Mouse (Mus musculus): ENCODE measurements around the gene Taf4.

The Taf4 gene

DNA sequence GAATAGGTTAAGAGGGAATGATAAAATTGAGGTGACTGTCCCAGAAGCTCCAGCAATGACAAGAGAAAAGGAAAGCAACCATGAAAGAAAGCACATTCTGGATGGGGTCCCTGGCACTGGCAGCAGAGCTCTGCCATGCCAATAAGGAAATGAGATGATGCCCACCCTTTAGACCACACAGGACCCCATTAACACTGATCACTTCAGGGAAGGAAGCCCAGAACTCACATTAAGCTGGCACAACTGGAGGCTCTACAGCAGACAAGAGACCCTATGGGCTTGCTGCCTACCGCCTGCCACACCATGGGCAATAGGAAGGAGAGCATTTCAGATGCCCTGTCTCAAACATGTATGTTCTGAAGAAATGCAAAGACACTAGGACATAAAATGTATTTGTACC is 34.8 kb downstream of the Taf4 start:
- no peak for DNase-seq (ENCODE audit: low spot score in 2 of 2)

DNA sequence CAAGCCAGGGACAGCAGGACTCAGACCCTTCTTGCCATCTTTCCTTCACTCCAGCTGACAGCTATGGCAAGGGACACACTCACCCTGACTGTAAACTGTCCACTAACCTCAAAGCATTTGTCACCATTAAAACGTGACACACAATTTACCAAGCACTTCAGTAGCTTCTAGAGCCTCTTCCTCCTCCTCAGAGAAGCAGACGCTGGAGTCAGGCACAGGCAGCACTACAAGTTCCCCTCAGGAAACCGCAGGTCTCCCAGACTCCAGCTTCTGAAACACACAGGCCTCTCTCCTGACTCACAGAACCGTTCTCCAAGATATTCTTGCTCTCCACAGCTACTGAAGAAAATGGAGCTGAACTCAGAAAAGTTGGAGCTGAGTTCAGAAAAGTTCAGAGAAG is 39.4 kb downstream of the Taf4 start:
- no peak for DNase-seq (ENCODE audit: low spot score in 2 of 2)

DNA sequence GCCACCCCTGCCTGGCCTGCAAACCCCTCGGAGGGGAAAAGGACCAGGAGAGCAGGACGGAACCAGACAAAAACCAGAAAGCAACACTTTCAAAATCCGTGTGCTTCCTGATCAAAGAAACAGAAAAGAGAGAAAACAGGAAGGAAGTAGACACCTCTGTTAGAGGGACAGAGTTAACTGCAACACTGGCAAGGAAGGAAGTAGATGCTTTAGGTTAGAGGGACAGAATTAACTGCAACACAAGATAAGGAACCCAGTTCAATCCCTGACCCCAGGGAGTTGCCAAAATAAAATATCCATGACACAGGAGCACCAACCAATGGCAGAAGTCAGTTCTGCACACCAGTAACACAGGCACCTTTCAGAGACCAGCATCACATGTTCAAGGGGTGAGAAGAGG is 42.3 kb downstream of the Taf4 start:
- no peak for DNase-seq (ENCODE audit: low spot score in 2 of 2)

DNA sequence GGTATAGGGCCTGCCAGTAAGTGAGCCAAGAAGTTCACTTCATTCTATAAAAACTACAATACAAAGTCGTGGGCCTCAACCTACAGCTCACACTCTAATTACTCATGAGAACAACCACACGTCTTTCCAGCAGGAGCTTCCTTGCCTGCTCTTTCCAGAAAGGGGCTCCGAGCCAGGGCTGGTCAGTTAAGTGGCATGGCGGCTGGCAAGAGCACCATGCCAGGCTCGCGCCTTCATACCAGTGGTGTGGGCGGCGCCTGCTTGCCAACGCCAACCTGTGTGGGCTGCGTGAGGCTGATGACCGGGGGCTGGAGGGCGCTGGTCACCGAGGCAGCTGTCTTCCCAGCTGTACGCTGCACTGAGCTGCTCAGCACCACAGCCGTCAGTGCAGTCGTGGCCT is 44.7 kb downstream of the Taf4 start:
- DNase-seq (ENCODE audit: low spot score in 2 of 2), result no peak

DNA sequence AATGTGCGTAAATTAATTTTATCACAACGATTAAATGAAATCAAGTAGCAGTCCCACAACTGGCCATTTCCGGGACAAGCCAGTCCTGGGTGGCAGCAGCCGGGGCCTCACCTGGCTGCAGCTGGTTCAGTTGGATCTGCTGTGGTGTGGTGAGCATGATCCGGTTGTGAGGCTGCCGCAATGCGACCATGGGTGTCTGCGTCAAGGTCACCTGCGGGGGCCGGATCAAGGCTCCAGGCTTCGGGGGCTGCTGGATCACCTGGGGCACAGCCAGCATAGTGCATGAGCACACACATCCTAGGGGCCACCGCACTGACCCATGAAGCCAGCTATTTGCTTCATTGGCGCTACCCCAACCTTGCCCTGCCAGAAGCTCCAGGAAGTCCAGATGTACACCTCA is 47.3 kb downstream of the Taf4 start:
- DNase-seq (ENCODE audit: low spot score in 2 of 2), result no peak

DNA sequence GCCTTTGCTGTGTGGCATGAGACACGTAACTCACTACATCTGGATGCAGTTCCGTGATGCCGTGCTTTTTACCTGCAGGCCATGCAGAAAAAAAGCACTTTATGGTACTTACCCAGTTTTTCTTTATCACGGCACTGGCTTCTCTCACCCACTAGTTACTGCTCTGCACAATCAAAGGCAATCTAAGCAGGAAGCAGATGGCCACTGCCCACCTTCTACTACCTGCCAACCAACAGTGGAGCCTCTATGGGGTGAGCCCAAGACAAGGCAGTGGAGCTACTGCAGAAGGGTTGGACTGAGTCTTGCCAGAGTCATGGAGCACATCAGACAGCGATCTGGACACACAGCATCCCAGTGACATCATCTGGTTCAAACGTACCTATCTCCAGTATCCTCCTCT is 52.4 kb downstream of the Taf4 start:
- no peak for DNase-seq (ENCODE audit: low spot score in 2 of 2)

DNA sequence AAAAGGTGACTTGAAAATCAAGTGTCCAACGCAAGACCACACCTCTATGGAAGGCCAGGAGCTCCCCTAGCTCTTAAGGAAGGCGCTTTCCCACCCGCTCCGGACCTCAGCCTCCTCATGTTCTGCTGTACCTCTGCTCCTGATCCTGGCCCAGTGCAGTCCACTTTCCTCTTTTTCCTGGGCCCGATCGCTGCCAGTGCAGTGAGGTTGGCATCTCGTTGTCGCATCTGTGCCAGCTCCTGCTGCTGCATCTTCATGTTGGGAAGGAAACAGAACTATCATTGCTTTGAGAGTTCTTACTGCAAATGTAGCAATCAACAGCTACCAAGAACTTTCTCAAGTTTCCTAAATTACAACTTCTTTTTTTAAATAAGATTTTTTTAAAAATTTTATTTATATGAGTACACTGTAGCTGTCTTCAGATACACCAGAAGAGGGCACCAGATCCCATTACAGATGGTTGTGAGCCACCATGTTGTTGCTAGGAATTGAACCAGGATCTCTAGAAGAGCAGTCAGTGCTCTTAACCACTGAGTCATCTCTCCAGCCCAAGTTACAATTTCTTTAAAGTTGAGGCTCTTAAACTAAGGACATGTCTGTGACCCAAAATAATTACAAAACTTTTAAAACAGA is 55.3 kb downstream of the Taf4 start:
- no peak for DNase-seq (ENCODE audit: low spot score in 2 of 2)

DNA sequence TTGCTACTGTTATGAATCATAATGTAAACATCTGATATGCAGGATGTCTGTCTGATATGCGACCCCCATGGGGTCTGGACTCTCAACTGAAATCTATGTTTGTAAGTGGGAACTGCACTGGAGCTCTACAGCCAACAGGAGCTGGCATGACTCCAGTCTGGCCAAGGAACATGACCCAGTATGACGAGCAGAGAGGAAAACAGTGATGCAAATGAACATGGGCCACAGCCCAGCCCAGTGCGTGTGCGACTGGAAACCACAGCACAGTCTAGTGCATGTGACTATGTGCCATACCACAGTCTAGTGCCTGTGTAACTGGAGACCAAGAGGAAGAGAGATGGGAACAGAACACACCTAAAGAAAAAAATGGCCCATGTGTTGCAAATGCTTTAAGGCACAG is 56.4 kb downstream of the Taf4 start:
- DNase-seq (ENCODE audit: low spot score in 2 of 2), result no peak

DNA sequence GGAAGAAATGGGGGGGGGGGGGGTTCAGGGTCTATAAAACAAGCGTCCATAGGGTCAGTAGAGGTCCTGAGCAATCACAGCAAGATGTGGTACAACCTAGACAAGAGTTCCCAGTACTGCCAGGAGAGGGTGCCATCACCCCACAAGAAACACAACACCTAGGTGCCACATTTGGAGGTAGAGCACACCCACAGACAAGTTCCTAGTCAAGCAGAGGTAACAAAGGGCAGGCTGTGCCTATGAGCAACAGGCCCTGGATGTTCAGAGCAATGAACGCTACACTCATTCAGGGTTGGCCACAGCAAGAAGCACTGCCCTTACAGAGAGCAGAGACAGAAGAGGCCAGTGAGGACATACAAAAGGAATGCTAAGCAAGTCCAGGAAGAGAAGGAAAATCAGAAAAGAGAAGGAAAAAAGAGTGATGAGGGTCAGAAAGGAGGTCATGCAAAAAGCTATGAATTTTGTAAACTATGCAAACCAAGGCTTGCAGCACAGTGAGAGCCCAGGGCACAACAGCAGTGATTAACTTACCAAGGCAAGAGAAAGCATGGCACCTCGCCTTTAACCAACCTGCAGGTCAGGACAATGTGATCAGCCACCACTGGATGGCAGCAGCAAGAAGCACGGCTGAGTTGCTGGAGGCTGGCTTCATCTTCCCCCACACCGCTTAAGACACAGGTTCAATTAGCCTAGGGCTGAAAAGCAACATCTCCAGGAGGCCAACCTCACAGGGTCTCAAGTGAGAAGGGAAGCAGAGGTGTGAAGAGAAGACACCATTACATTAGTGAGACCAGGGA is 59.4 kb downstream of the Taf4 start:
- peak; percentile 60 to 76 for DNase-seq (ENCODE audit: low spot score in 2 of 2)

DNA sequence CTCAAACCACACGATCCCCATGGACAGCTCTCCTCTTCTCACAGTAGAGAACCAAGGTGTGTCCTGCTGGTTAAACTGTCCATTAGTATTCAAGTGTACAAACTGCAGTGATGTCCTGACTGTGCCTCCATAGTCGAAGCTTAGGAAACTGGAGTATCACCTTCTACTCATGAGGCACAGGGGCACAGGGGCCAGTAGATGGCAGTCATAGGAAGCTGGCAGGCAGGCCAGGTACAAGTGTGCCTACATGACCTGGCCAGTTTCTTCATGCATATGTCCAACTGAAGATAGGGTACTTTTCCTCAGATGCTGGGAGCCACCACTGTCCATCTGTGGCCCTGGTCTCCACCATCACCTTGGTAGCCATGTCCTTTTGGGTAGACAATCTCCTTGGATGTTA is 62.2 kb downstream of the Taf4 start:
- no peak for DNase-seq (ENCODE audit: low spot score in 2 of 2)

DNA sequence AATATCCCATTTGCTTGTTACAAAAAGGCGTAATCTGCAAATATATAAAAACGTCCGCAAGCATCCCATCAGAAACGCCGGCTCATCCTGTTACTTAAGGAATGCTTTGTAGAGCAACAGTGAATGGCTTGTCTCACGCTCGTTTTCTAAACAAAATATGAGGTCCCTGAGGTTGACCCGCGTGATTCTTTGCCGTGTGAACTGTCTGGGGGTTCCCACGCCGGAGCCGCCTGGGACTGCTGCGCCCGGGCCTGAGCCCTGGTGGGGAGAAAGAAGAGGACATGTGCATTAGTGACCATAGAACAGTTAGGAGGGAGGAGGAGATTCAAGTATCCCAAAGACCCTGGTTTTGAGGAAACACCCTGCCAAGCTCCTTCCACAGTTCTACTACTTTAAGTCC is 63.1 kb downstream of the Taf4 start:
- no peak for DNase-seq (ENCODE audit: low spot score in 2 of 2)

DNA sequence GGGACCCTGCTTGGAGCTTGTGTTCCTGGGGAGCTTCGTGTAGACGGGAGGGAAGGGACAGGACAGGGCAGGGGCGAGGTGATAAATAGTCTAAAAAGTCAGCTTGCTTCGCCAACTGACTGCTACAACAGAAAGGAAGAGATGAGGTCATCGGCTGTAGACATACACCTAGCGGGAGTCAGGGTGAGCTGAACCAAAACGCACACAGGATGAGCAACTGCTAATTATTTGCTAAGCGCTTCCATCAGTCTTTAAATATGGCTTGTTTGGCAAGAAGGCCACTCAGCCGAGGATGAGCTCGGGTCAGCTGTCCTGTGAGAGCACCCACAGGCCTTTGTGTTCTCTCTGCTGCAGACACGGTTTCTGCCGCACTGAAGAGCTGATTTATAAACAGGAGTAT is 63.5 kb downstream of the Taf4 start:
- DNase-seq (ENCODE audit: low spot score in 2 of 2), result no peak

DNA sequence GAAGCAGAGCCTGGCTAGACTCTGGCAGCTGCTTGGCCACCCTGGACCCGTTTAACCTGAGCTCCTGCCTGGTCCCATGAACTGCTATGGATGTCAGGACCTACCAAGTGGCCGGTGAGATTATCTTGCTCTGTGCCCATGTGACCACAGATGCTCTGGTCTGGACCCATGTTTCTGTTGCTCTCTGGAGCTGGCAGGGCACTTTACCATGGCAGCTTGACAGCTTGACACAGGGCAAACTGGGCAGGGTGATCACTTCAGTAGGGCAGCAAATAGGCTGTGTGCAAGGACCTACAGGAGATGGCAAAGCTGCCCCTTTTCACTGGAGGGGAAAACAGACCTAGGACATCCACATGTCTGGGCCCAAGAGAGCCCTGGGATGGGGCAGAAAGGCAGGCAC is 79.5 kb downstream of the Taf4 start:
- DNase-seq (ENCODE audit: low spot score in 2 of 2), result no peak

DNA sequence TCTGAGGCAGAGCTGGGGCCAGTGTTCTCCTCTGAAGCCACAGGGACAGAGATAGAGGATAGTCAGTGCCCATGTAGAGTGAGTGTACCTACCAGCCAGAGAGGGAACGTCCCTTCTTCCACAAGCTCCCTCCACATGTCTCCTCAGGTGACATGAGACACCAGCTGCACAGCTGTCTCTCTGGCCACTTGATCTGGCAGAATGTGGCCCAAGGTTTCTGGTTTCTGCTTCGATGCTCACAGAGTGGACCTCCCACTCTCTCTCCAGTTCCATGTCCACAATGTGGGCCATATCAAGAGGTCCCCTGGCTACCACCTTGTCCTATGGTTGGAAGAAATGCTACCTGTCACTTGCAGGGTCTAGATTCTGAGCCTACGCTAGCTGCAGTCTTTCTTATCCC is 85.4 kb downstream of the Taf4 start:
- DNase-seq (ENCODE audit: low spot score in 2 of 2), result no peak

DNA sequence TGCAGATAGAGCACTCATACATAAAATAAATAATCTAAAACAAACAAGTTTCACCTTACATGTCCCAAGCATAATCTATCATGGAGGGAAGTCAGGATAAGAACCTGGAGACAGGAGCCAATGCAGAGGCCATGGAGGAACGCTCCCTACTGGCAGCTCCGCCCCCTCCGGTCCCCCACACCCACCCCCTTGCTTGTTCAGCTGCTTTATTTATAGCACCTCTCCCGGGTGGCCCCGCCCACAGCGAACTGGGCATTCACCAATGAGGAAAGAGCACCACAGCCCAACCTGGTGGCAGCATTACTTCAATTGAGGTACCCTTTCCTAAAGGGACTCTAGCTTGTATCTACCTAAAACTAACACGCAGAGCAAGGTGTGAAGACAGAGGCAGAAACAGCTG is 91.9 kb downstream of the Taf4 start:
- DNase-seq (ENCODE audit: low spot score in 2 of 2), result no peak

DNA sequence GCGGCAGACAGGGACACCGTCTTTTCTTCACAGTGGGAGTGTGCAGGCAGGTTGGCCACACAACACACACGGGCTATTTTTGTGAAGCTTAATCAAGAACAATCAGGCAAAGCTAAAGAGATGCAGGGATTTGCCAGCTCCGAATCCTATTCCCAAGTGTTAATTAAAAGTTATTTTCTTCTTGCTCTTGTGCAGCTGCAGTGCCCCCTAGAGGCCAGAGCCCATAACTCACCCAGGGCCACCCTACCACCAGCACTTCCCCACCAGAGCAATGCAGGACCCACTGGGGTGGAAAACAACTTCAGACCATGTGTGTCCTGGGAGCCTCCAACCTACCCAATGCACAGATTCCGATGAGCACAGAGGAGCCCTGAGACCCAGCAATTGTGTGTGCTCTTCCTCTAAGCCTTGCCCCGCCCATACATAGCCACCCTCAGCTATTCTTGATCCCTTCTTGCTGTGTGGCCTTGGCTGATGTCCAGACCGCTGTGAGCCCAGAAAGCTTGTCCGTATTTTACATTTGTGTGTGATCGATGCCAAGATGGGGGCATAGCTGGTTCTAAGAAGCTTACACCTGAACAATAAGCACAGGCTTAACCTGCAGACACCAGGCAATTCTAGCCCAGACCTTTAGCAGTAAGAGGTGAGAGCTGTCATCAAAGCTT is 98.8 kb downstream of the Taf4 start:
- DNase-seq (ENCODE audit: low spot score in 2 of 2), result peak in 1 of 2 experiments; percentile 56

DNA sequence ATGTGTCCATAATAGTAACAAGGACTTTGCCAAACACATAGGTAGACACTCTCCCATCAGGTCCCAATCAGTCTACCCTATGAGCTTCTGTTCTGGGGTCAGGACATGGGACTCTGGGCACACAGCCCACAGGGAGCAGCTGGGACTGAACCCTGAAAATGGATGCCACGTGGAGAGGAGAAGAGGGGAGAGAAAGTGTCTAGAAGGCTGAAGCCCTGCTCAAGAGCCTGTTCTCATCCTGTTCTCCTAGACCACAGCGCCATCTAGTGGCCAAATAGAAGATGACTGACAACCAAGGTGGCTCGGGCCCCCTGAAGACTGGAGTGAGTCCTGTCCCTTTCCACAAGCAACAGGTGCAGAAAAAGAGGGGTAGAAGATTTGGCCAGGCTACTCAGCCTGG is 101.3 kb downstream of the Taf4 start:
- peak; percentile 23 to 71 for DNase-seq (ENCODE audit: low spot score in 2 of 2)

DNA sequence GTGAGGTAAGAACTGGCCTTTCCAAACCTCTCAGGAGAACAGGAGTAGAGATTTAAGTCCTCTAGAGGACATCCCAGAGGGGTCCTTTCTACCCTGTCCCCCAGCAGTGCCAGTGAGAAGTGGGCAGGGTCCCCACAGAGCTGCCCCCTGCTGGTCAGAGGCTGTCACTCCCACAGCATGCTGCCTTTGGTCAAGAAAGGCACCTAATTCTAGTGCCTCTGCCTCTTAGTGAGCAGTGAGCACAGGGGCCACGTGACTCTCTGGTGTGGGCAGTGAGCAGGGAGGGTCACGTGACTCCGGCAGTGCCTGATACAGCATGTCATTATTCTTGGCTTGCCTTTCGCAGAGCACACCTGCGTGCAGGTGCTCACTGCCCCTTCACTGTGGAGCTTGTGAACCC is 103.1 kb downstream of the Taf4 start:
- DNase-seq (ENCODE audit: low spot score in 2 of 2), result peak in 1 of 2 experiments; percentile 37

DNA sequence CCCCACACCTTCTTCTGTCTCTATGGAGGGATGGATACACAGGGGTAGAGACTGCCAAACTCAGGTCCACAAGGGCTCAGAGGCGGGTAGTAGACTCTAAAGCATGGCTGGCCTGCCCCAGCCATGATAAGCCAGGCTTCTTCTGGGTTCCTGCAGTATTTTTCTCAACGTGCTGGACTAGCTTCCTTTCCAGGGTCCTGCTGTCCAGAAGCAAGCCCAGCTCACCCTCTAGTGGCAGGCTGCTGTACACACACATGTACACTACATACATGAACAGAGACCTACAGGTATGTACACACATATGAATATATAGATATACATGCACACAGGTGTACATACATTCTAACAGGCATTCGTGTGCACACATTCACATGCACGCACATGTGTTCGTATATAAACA is 103.7 kb downstream of the Taf4 start:
- no peak for DNase-seq (ENCODE audit: low spot score in 2 of 2)

DNA sequence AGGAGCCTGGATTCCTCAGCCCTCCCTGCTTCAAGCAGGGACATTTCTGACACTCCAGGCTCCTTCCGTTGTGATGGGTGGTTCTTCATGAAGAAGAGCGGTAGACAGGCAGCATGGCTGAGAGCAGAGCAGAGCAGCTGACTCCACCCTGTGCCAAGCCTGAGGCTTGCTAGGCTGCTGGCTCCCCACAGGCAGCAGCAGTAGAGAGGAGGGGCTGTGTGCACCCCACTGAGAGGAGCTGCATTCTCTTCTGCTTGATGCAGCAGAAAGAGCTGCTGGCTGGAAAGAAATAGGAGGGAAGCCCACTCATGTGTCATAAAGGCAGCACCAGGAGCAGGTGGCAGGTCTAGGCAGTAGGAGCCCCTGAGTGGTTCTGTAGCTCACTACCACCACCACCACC is 106.6 kb downstream of the Taf4 start:
- DNase-seq (ENCODE audit: low spot score in 2 of 2), result no peak

DNA sequence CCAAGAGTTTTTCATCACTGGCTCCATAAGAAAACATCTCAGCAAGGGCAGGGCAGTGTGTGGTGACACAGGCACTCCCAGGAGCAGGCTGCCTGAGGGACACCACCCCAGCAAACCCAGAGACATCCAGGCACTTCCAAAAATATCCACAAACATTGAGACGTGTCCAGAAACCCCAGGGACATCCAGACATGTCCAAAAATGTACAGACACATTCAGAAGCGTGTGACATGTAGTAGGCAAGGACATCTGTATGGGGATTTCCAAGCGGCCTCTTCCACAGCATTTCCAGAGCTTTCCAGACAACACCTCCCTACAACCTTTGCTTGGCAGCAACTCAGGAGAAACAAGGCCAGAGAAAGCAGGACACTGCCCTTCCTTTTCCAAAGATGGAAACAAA is 108.8 kb downstream of the Taf4 start:
- DNase-seq (ENCODE audit: low spot score in 2 of 2), result no peak

DNA sequence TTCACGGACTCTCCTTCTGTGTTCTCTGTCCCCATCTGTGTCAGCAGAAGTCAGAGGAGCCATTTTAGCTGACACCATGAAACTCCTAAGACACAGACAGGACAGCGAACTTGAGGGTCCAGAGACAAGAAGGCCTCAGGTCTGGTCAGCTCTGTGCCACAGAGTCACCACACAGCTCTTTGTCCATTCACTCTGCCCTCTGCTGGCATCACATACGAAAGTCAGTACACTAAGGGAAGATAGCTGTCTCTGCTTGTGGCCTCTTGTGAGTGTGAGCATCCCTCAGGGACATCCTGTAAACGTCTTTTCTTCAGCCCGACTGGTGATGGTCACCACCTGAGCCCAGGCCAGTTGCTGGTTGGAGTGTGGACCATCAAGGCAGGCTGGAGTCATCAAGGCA is 111.3 kb downstream of the Taf4 start:
- no peak for DNase-seq (ENCODE audit: low spot score in 2 of 2)

DNA sequence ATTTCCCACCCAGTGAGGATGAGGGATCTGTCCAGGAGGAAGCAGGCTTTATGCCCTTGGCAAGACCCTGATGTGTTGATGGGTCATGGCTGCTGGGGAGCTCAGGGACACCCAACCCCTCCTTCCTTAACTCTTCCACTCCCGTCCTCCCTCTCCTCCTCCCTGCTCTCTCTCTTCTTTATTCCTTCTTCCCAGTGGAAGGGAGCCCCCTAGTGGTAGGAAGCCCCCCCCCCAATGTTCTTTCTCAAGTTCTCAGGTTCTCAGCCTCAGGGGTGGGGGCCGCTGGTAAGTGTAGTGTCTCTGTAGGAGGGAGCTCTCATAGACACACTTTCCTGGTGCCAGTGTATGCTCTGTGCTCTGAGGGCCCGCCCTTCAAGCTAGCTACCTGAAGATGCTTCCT is 113.2 kb downstream of the Taf4 start:
- peak in 1 of 2 experiments; percentile 10 for DNase-seq (ENCODE audit: low spot score in 2 of 2)

Data from thymus, postnatal 10 days (tissue).